Mouse (Mus musculus): Measurements from ENCODE around the gene Cdh4. TPM values are rescaled to one million over a fixed set of nuclear protein-coding genes. Genes with fewer than 3 reads are reported as not detected.

Cdh4 gene
- polyA plus RNA-seq, 1 experiment from 2014 or later, result 0.99 TPM

DNA sequence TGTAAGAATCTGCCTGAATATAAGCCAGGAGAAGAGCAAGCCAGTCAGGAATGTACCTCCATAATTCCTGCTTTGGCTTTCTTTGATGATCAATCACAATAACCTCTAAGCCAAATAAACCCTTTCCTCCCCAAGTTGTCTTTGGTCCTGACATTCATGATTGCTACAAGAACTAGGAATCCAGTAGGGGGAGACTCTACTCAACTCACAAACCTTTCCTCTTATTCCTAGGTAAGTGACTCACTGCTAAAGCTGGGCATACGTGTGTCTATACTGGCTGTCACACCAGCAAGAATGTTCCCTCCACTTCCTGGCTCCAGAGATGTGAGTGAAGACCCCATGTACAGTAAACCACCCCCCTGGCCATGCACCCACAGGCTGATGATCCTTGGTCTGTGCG is 185.3 kb downstream of the Cdh4 start:
- H3K4me3 ChIP-seq, result no peak overlapping the region
- no peaks in the 10 kb centered on the region for H3K4me1 ChIP-seq
- H3K27me3 ChIP-seq (ENCODE audit: insufficient read depth, poor library complexity, severe bottlenecking), result no peaks in the 10 kb centered on the region
- no peaks in the 10 kb centered on the region for H3K36me3 ChIP-seq
- H3K27ac ChIP-seq, result no peak overlapping the region
- DNase-seq (ENCODE audit: low spot score), result no peak
- WGBS, result 69% methylated on average over 2 of the region's 2 CpGs
- H3K9me3 ChIP-seq, result no peaks in the 10 kb centered on the region

DNA sequence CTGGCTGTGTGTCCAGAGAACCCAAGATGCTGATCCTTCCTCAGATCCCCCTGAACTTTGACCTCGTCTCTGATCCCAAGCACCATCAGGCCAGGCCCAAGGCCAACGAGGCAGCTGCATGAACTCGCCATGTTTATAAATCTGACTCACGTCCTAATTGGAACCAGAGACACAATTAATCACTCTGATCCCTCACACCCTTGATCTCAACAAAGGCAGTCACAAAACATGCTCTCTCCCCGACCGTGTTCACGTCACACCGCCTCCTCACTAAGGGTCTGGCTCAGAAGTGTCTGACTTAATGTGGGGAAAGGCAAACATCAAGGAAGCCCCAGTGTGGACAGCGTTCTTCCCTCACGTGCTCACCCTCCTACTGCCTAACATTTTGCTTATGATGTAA is 188.5 kb downstream of the Cdh4 start:
- Histone ChIP-seq H3K27ac (no peak overlapping the region), H3K4me1 (0 out of 2 replicates have a peak, but pooled peaks cover 8% of the 10 kb centered on the region), H3K4me3 (no peak overlapping the region), H3K9me3 (no peaks in the 10 kb centered on the region), H3K36me3 (no peaks in the 10 kb centered on the region), H3K27me3 (ENCODE audit: insufficient read depth, poor library complexity, severe bottlenecking) (no peaks in the 10 kb centered on the region)
- DNase-seq (ENCODE audit: low spot score), result no peak
- WGBS, result 73% methylated on average over 10 of the region's 10 CpGs

DNA sequence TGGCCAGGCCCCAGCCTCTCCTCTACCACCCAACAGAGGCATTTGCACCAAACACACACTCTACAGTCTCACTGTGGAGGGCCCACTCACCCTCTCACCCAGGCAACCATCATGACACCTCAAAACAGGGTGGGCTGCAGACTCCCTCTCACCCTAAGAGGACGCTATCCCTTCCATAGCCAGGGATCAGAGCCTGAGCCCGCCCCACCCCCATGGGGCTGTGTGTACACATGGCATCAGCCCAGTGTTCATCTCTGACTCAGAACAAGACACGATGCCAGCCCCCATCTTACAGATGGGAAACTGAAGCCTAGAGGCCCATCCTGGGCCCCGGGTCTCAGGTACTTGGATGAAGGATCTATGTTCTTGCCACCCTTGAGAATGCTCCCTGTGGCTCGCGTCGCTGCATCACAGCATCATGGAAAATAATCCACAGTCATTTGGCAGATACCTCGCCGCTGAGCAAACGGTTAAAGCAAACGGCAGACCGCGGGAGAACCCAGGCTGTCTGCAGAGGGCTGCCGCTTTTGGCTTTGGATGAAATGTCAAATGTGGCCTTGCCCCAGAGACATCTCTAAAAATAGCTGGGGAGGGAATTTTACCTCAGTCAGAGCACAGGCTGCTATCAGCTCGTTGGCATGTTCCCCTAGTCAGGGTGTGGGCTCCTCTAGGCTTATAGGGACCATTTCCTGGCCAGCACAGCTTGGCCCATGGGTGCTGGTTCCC is 198.5 kb downstream of the Cdh4 start:
- peaks cover 4% of the 10 kb centered on the region; the same call in 1 of the 2 replicates for H3K27me3 ChIP-seq (ENCODE audit: insufficient read depth, poor library complexity, severe bottlenecking)
- H3K27ac ChIP-seq, result peak overlapping the region; percentile 59
- no peak for DNase-seq (ENCODE audit: low spot score)
- H3K36me3 ChIP-seq, result no peaks in the 10 kb centered on the region
- WGBS, result 53% methylated on average over 15 of the region's 15 CpGs
- H3K4me3 ChIP-seq, result no peak overlapping the region
- peaks cover 25% of the 10 kb centered on the region for H3K4me1 ChIP-seq
- H3K9me3 ChIP-seq, result 0 out of 2 replicates have a peak, but pooled peaks cover 4% of the 10 kb centered on the region

DNA sequence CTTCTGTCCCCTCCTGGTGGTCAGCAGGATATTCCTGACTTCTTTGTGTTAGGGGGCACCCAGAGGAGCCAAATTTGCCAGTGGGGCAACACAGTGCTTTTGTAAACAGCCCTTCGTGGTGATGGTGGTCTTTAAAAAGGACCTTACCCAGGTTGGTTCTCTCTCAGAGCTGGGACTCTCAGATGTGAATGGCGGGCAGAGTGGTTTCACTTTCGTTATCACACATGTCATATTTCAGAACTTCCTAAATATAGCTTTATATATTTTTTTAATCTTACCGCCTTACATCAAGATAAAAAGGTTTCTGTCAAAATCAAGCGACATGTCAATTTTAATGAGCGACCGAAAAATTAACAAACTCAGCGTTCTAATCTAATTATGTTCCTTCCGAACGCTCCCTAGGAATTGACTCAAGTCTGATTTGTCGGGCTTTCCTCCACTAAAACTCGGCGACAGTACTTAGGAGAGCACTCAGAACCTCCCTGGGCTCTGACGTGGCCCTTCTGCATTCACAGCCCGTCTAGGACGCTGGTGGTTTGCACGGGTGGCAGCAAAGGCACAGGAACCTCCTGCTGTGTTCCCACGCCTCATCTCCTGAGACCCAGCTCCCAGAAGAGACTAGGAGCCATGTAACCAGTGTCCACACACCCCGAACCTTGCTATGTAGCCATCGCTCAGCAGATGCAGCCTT is 206.5 kb downstream of the Cdh4 start:
- WGBS, result 81% methylated on average over 20 of the region's 20 CpGs
- 0 out of 2 replicates have a peak, but pooled peaks cover 4% of the 10 kb centered on the region for H3K9me3 ChIP-seq
- peaks cover 14% of the 10 kb centered on the region for H3K4me1 ChIP-seq
- no peak overlapping the region for H3K4me3 ChIP-seq
- no peak for DNase-seq (ENCODE audit: low spot score)
- H3K36me3 ChIP-seq, result no peaks in the 10 kb centered on the region
- H3K27me3 ChIP-seq (ENCODE audit: insufficient read depth, poor library complexity, severe bottlenecking), result peaks cover 17% of the 10 kb centered on the region; the same call in 1 of the 2 replicates
- H3K27ac ChIP-seq, result no peak overlapping the region

DNA sequence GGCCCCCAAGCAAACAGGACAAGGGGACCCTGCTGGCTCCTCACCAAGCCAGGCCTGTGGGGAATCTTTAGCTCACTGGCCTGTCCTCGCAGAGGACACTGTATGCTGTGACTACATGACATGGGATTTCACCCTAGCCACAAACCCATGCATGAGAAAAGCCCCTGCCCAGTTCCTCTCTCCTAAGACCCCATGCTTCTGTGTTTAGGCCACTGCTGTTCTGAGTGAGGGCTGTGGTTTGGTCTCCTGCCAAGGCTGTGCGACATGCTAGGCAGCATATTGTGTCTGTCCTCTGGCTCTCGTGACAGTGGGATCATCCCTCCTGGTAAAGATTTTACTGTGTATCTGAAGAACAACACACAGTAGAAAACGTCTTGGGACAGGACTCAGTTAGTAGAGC is 207.1 kb downstream of the Cdh4 start:
- no peak overlapping the region for H3K27ac ChIP-seq
- no peak overlapping the region for H3K4me3 ChIP-seq
- peaks cover 19% of the 10 kb centered on the region for H3K4me1 ChIP-seq
- WGBS, result 79% methylated on average over 4 of the region's 4 CpGs
- no peak for DNase-seq (ENCODE audit: low spot score)
- H3K27me3 ChIP-seq (ENCODE audit: insufficient read depth, poor library complexity, severe bottlenecking), result peaks cover 17% of the 10 kb centered on the region; the same call in 1 of the 2 replicates
- 0 out of 2 replicates have a peak, but pooled peaks cover 2% of the 10 kb centered on the region for H3K9me3 ChIP-seq
- H3K36me3 ChIP-seq, result no peaks in the 10 kb centered on the region

DNA sequence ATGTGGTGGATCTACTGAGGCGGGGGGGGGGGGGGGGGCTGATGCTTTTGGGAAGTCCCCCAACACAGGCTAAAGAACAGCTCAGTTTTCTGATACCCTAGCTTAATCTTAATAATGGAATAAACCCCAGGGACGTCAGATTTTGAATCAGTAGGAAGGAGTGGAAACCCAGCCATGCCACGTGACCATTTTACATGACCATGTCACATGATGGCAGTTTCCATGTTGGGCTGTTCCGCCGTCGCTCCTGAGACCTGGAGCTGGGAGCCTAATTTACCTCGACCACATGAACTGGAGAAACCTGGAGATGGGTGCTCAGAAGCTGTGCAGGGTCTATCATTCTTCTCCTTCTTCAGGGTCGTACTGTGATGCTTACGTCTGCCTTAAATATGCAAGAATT is 207.9 kb downstream of the Cdh4 start:
- no peaks in the 10 kb centered on the region for H3K36me3 ChIP-seq
- DNase-seq (ENCODE audit: low spot score), result no peak
- no peak overlapping the region for H3K4me3 ChIP-seq
- 86% methylated on average over 9 of the region's 9 CpGs for WGBS
- no peaks in the 10 kb centered on the region for H3K9me3 ChIP-seq
- H3K27me3 ChIP-seq (ENCODE audit: insufficient read depth, poor library complexity, severe bottlenecking), result peaks cover 17% of the 10 kb centered on the region; the same call in 1 of the 2 replicates
- H3K27ac ChIP-seq, result no peak overlapping the region
- H3K4me1 ChIP-seq, result peaks cover 21% of the 10 kb centered on the region

DNA sequence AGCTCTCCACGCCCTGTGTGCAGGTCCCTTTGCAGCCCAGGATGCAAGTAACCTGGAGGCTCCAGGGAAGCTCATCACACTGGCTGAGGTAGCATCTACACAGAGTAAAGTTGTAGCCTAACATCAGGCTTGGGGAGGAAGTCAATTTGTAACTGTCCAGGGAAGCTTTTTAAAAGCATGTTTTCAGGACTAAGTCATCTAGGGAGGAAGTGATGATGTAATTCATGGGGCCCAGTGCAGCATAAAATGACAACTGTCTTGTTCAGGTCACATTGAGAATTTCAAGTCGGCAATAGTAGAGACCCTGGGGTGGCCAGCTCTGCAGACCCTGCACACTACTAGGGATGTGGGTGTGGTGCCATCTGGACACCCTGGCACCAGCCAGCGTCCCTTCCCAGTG is 213.3 kb downstream of the Cdh4 start:
- no peaks in the 10 kb centered on the region for H3K9me3 ChIP-seq
- peaks cover 25% of the 10 kb centered on the region; the same call in 1 of the 2 replicates for H3K27me3 ChIP-seq (ENCODE audit: insufficient read depth, poor library complexity, severe bottlenecking)
- 72% methylated on average over 3 of the region's 3 CpGs for WGBS
- no peaks in the 10 kb centered on the region for H3K36me3 ChIP-seq
- DNase-seq (ENCODE audit: low spot score), result no peak
- no peak overlapping the region for H3K4me3 ChIP-seq
- H3K27ac ChIP-seq, result no peak overlapping the region
- peaks cover 11% of the 10 kb centered on the region for H3K4me1 ChIP-seq

DNA sequence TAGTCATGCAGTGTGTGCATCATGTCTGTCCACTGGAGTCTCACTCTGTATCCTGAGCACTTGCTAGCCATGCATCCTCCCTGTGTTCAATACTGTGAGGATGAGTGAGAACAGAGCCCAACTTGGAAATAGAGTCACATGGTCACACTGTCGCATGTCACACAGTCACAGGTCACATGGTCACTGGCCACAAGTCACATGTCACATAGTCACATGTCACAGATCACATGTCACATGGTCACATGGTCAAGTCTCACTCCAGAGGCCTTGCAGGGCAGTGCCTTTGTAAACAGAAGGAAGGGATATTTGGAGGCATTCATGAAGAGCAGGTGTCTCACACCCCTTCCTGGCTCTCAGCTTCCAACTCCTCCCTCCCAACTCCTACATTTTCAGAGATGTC is 217.0 kb downstream of the Cdh4 start:
- WGBS, result 84% methylated on average over 1 of the region's 1 CpGs
- DNase-seq (ENCODE audit: low spot score), result no peak

DNA sequence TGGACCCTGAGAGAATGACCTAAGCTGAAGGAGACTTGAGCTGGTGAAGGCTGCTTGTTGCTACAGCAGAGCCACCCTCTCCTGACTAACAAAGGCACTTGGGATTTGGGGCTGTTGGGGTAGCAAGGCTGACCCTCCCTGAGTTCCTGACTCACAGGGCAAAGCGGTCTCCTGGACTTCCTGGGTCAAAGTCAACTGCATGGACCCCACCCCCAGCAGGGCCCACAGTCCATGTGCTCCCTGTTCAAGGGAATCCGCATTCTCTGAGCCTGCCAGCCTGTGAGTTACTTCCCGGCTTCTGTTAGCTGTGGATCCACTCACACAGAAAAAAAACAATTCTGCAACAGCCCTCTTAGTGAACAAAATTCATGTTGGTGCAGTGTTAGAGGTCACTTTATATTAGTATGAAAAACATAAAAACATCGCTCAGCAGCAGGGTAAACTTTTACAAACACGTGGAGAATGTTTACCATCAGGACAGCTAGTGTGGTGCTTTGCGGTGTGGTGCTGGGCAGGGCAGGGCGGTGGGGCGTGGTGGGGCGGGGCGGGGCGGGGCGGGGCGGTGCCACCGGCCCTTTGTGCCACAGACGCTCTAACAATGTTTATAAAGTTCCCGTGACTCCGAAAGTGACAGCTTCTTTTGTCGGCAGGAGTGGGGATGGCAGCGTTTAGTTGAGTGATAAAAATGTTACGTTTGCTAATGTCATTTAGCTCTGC is 219.9 kb downstream of the Cdh4 start:
- 3% methylated on average over 20 of the region's 20 CpGs for whole genome bisulfite sequencing
- Histone ChIP-seq H3K9me3 (no peaks in the 10 kb centered on the region), H3K4me3 (peak overlapping the region; percentile 50), H3K27ac (no peak overlapping the region), H3K36me3 (no peaks in the 10 kb centered on the region), H3K27me3 (ENCODE audit: insufficient read depth, poor library complexity, severe bottlenecking) (peaks cover 42% of the 10 kb centered on the region), H3K4me1 (peaks cover 14% of the 10 kb centered on the region; the same call in 1 of the 2 replicates)
- no peak for DNase-seq (ENCODE audit: low spot score)

More for the DNA sequence above, 217.0 kb downstream of the Cdh4 start:
- peaks cover 17% of the 10 kb centered on the region for H3K4me1 ChIP-seq
- no peaks in the 10 kb centered on the region for H3K36me3 ChIP-seq
- no peak overlapping the region for H3K4me3 ChIP-seq
- H3K27ac ChIP-seq, result no peak overlapping the region
- peaks cover 41% of the 10 kb centered on the region for H3K27me3 ChIP-seq (ENCODE audit: insufficient read depth, poor library complexity, severe bottlenecking)
- no peaks in the 10 kb centered on the region for H3K9me3 ChIP-seq

DNA sequence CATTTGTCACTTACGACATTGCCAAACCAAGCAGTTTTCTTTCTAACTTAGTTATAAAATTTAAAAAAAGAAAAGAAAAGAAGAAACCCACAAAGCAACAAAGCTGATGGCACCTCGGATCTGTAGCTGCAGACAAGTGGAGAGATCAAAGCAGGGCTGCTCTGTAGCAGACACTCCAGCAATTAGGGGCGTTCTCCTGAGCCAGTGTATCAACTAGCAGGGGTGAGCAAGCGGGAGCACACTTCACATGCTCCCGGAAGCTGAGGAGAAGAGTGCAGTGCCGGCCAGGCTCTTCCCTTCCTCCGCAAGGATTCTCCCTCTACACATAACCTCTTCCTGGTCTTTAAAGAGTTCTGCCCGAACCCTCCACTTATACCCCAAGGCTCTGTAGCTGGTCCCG is 220.5 kb downstream of the Cdh4 start:
- Histone ChIP-seq H3K4me3 (peak overlapping the region; percentile 50), H3K27me3 (ENCODE audit: insufficient read depth, poor library complexity, severe bottlenecking) (peaks cover 41% of the 10 kb centered on the region), H3K9me3 (no peaks in the 10 kb centered on the region), H3K4me1 (peaks cover 14% of the 10 kb centered on the region; the same call in 1 of the 2 replicates), H3K27ac (no peak overlapping the region), H3K36me3 (no peaks in the 10 kb centered on the region)
- no peak for DNase-seq (ENCODE audit: low spot score)
- WGBS, result 13% methylated on average over 9 of the region's 9 CpGs

DNA sequence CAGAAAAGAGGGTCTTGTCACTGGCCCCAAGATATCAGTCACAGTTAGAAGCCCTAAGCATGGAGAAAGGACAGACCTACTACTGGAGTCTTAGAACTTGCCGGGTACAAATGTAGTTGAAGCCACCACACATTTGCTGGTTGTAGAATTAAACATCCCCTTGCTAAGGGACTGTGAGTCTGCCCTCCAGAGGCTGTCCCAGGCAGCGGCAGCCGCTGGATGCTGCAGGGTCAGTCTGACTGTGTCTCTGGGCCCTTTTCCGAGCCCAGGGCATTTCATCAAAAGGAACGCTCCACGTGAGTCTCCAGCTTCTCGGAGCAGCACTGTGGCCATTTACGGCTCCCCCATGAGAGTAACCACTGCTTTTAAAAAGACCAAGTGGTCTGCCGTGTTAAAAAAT is 221.4 kb downstream of the Cdh4 start:
- no peak overlapping the region for H3K4me3 ChIP-seq
- no peak overlapping the region for H3K27ac ChIP-seq
- peaks cover 46% of the 10 kb centered on the region for H3K27me3 ChIP-seq (ENCODE audit: insufficient read depth, poor library complexity, severe bottlenecking)
- peaks cover 14% of the 10 kb centered on the region; the same call in 1 of the 2 replicates for H3K4me1 ChIP-seq
- 57% methylated on average over 9 of the region's 9 CpGs for WGBS
- H3K9me3 ChIP-seq, result no peaks in the 10 kb centered on the region
- DNase-seq (ENCODE audit: low spot score), result no peak
- H3K36me3 ChIP-seq, result no peaks in the 10 kb centered on the region

DNA sequence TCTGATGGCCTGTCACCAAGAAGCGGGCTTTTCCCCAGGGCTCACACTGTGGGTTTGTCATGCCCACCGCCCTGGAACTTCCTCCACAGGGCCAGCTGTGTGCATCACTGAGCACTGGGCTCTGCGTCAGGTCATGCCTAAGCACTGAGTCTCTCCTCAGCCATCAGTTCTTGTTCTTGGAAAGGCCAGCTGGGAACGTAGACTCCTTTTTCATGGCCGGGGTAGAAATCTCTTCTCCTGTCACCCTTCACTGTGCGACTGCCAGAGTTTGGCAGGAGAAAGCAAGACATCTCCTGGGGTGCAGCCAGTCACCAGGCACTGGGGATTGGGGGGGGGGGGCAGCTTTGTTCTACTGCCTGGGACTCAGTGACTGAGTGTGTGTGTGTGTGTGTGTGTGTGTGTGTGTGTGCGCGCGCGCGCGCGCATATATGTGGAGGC is 222.0 kb downstream of the Cdh4 start:
- peaks cover 14% of the 10 kb centered on the region; the same call in 1 of the 2 replicates for H3K4me1 ChIP-seq
- H3K27me3 ChIP-seq (ENCODE audit: insufficient read depth, poor library complexity, severe bottlenecking), result peaks cover 52% of the 10 kb centered on the region
- H3K36me3 ChIP-seq, result no peaks in the 10 kb centered on the region

DNA sequence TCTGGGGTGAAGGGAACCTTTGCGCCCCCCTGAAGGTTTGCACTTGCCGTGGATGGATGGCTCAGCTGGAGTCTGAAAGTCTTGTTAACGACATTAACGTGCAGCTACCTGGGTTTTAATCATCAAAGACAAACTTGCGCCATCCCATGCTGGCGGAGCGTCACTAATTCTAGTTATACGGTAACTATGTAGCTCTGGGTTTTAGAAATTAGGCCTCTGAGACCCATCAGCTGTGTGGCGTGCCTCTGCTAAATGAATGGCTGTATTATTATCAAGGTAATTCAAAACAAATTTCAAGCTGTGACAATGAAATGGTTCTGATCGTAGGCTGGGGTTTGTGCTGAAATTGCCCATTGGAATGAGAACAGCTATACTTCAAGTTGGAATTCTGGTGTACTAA is 228.5 kb downstream of the Cdh4 start:
- Histone ChIP-seq H3K36me3 (no peaks in the 10 kb centered on the region), H3K27ac (no peak overlapping the region), H3K4me3 (no peak overlapping the region), H3K4me1 (no peaks in the 10 kb centered on the region), H3K27me3 (ENCODE audit: insufficient read depth, poor library complexity, severe bottlenecking) (peaks cover 22% of the 10 kb centered on the region; the same call in 1 of the 2 replicates), H3K9me3 (no peaks in the 10 kb centered on the region)
- 69% methylated on average over 10 of the region's 10 CpGs for WGBS
- DNase-seq (ENCODE audit: low spot score), result no peak

More for the DNA sequence above, 222.0 kb downstream of the Cdh4 start:
- 92% methylated on average over 13 of the region's 13 CpGs for WGBS
- no peak overlapping the region for H3K4me3 ChIP-seq
- H3K9me3 ChIP-seq, result no peaks in the 10 kb centered on the region
- H3K27ac ChIP-seq, result no peak overlapping the region
- DNase-seq (ENCODE audit: low spot score), result no peak

Measured in heart, embryonic 10.5 days (tissue).